Mouse (Mus musculus): ENCODE results near the gene Scgb1a1.
A peak's percentile ranks its signal among the peaks of the same experiment; 100 is the strongest.
"Not testable (repeated sequence)": the region's sequence is repeated elsewhere in the genome, so short reads cannot be mapped to it uniquely, and the experiment has no call there.

Gene Scgb1a1

GRCm38 (mm10) chr19:9067292-9067691, 20.5 kb downstream of the Scgb1a1 start:
- DNase-seq (ENCODE audit: low spot score), result no peak

GRCm38 (mm10) chr19:9065621-9066561, 21.9 kb downstream of the Scgb1a1 start:
- no peak for DNase-seq (ENCODE audit: low spot score)

GRCm38 (mm10) chr19:9063831-9064230, 23.9 kb downstream of the Scgb1a1 start:
- DNase-seq (ENCODE audit: low spot score), result no peak

- no peak for DNase-seq (ENCODE audit: low spot score)
These were observed 24.9 kb downstream of the Scgb1a1 start for GRCm38 (mm10) chr19:9062822-9063221.

- peak; percentile 77 for DNase-seq (ENCODE audit: low spot score)
These were observed 26.4 kb downstream of the Scgb1a1 start for GRCm38 (mm10) chr19:9061221-9061893.

GRCm38 (mm10) chr19:9060103-9060502, 27.7 kb downstream of the Scgb1a1 start:
- DNase-seq (ENCODE audit: low spot score), result no peak

- DNase-seq (ENCODE audit: low spot score), result no peak
These were observed 28.4 kb downstream of the Scgb1a1 start for GRCm38 (mm10) chr19:9059391-9059790.

GRCm38 (mm10) chr19:9058944-9059343, 28.8 kb downstream of the Scgb1a1 start:
- no peak for DNase-seq (ENCODE audit: low spot score)

- DNase-seq (ENCODE audit: low spot score), result no peak
These were observed 29.4 kb downstream of the Scgb1a1 start for GRCm38 (mm10) chr19:9058331-9058884.

GRCm38 (mm10) chr19:9057679-9058078, 30.1 kb downstream of the Scgb1a1 start:
- no peak for DNase-seq (ENCODE audit: low spot score)

- DNase-seq (ENCODE audit: low spot score), result no peak
These were observed 31.9 kb downstream of the Scgb1a1 start for GRCm38 (mm10) chr19:9055703-9056355.

GRCm38 (mm10) chr19:9055153-9055552, 32.6 kb downstream of the Scgb1a1 start:
- no peak for DNase-seq (ENCODE audit: low spot score)

- no peak for DNase-seq (ENCODE audit: low spot score)
These were observed 34.8 kb downstream of the Scgb1a1 start for GRCm38 (mm10) chr19:9052803-9053431.

GRCm38 (mm10) chr19:9051985-9052384, 35.8 kb downstream of the Scgb1a1 start:
- not testable (repeated sequence) for DNase-seq (ENCODE audit: low spot score)

GRCm38 (mm10) chr19:9050294-9051229, 37.2 kb downstream of the Scgb1a1 start:
- no peak for DNase-seq (ENCODE audit: low spot score)

GRCm38 (mm10) chr19:9048981-9049687, 38.6 kb downstream of the Scgb1a1 start:
- no peak for DNase-seq (ENCODE audit: low spot score)

- no peak for DNase-seq (ENCODE audit: low spot score)
These were observed 39.8 kb downstream of the Scgb1a1 start for GRCm38 (mm10) chr19:9047946-9048387.

- no peak for DNase-seq (ENCODE audit: low spot score)
These were observed 40.4 kb downstream of the Scgb1a1 start for GRCm38 (mm10) chr19:9047207-9047945.

- no peak for DNase-seq (ENCODE audit: low spot score)
These were observed 43.5 kb downstream of the Scgb1a1 start for GRCm38 (mm10) chr19:9044291-9044690.

Data from testis, postnatal 14 days (tissue).